Mouse (Mus musculus): ENCODE measurements around the gene Pklr. TPM values are rescaled to one million over a fixed set of nuclear protein-coding genes. Genes with fewer than 3 reads are reported as not detected.

The Pklr gene
- polyA plus RNA-seq (2015; fragmentation: Nextera tagmentation; extraction: Ambion mirVana): 2.3 and 5.5 TPM in 2 replicates

- Histone ChIP-seq H3K27ac (0 out of 2 replicates have a peak within 1 kb of the TSS, but pooled peaks have one; percentile 13), H3K27me3 (peaks cover 5% of the 10 kb centered on the region; the same call in 1 of the 2 replicates), H3K9ac (no peak within 1 kb of the TSS), H3K9me3 (replicated peaks) (no peaks in the 10 kb centered on the region), H3K4me1 (peaks cover 14% of the 10 kb centered on the region), H3K4me3 (replicated peaks) (no peak within 1 kb of the TSS), H3K4me2 (0 out of 2 replicates have a peak within 1 kb of the TSS, but pooled peaks have one; percentile 16), H3K36me3 (no peaks in the 10 kb centered on the region)
- 61% methylated on average over 3 of the region's 3 CpGs for WGBS
- ATAC-seq (replicated peaks; ENCODE audit: low FRiP score): no peak
These were observed at the start of gene Pklr for GRCm38 (mm10) chr3:89135958-89136357. TSS of gene Pklr (plus strand) at chr3:89136142.

- peak overlapping the region; percentile 22 for H3K4me3 ChIP-seq (replicated peaks)
- peak overlapping the region; percentile 70 for H3K27ac ChIP-seq
- H3K27me3 ChIP-seq: peaks cover 14% of the 10 kb centered on the region
- 0 out of 2 replicates have a peak overlapping the region, but pooled peaks have one; percentile 21 for H3K9ac ChIP-seq
- H3K9me3 ChIP-seq (replicated peaks): no peaks in the 10 kb centered on the region
- ATAC-seq (replicated peaks; ENCODE audit: low FRiP score): no peak
- H3K4me1 ChIP-seq: peaks cover 50% of the 10 kb centered on the region
- WGBS: 30% methylated on average over 21 of the region's 21 CpGs
- peaks cover 16% of the 10 kb centered on the region; the same call in 1 of the 2 replicates for H3K36me3 ChIP-seq
- peak overlapping the region; percentile 100 for H3K4me2 ChIP-seq
These were observed 48.4 kb upstream of the Pklr start for GRCm38 (mm10) chr3:89087338-89088110.

- Histone ChIP-seq H3K4me3 (replicated peaks) (peak overlapping the region; percentile 69), H3K27me3 (peaks cover 20% of the 10 kb centered on the region), H3K4me1 (peaks cover 58% of the 10 kb centered on the region), H3K9me3 (replicated peaks) (no peaks in the 10 kb centered on the region), H3K9ac (peak overlapping the region; percentile 68), H3K4me2 (peak overlapping the region; percentile 100), H3K27ac (no peak overlapping the region), H3K36me3 (peaks cover 14% of the 10 kb centered on the region; the same call in 1 of the 2 replicates)
- no peak for ATAC-seq (replicated peaks; ENCODE audit: low FRiP score)
- 42% methylated on average over 14 of the region's 14 CpGs for WGBS
These were observed 47.0 kb upstream of the Pklr start for GRCm38 (mm10) chr3:89088974-89089373.

DNA sequence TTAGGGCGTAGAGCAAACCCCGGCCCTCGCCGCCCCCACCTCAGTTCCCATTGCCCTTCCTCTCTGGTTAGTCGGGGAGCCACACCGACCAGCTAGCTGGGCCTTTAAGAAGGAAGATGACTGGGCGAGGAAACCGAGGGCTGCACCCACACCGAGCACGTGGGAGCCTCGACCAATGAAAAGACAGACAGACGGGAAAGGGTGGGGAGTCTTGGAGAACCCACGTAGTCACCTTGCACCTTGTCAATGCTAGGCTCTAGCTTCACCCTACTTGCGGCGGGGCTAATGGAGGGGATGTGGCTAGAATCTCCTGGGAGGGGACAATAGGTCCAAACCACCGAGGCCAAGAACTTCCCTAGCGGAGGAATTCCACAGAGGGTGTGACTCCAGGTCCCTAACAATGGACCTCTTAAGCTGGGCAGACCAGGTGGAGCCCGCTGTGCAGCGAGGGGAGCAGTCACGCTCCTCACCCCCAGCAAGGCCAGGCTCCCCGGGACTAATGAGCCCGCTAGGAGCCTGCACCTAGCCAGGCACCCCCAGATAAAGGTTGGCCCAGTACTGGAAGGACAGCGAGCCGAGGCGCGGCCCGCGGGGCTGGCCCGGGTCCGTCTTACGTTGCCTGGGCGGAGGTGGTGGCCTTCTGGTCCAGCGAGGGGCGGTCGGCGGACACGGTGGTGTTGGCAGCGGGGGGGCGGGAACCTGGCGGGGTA, 45.9 kb upstream of the Pklr start:
- Histone ChIP-seq H3K9ac (peak overlapping the region; percentile 68), H3K4me3 (replicated peaks) (peak overlapping the region; percentile 69), H3K27me3 (peaks cover 20% of the 10 kb centered on the region), H3K27ac (peak overlapping the region; percentile 90), H3K9me3 (replicated peaks) (no peaks in the 10 kb centered on the region), H3K4me1 (peaks cover 61% of the 10 kb centered on the region), H3K4me2 (peak overlapping the region; percentile 100), H3K36me3 (peaks cover 21% of the 10 kb centered on the region)
- ATAC-seq (replicated peaks; ENCODE audit: low FRiP score): peak; percentile 77
- WGBS: under 1% methylated on average over 40 of the region's 40 CpGs

- ATAC-seq (replicated peaks; ENCODE audit: low FRiP score): peak; percentile 73
- WGBS: under 1% methylated on average over 70 of the region's 74 CpGs
- Histone ChIP-seq H3K9ac (peak overlapping the region; percentile 68), H3K27me3 (peaks cover 20% of the 10 kb centered on the region), H3K4me1 (peaks cover 61% of the 10 kb centered on the region), H3K4me2 (peak overlapping the region; percentile 100), H3K36me3 (peaks cover 27% of the 10 kb centered on the region), H3K9me3 (replicated peaks) (no peaks in the 10 kb centered on the region), H3K4me3 (replicated peaks) (peak overlapping the region; percentile 69), H3K27ac (peak overlapping the region; percentile 90)
These were observed 45.0 kb upstream of the Pklr start for GRCm38 (mm10) chr3:89090694-89091655.

- peak overlapping the region; percentile 68; the same call in 1 of the 2 replicates for H3K9ac ChIP-seq
- peak overlapping the region; percentile 69 for H3K4me3 ChIP-seq (replicated peaks)
- peak overlapping the region; percentile 100 for H3K4me2 ChIP-seq
- H3K9me3 ChIP-seq (replicated peaks): no peaks in the 10 kb centered on the region
- H3K36me3 ChIP-seq: peaks cover 31% of the 10 kb centered on the region
- no peak for ATAC-seq (replicated peaks; ENCODE audit: low FRiP score)
- peaks cover 61% of the 10 kb centered on the region for H3K4me1 ChIP-seq
- H3K27ac ChIP-seq: no peak overlapping the region
- WGBS: 8% methylated on average over 20 of the region's 20 CpGs
- peaks cover 20% of the 10 kb centered on the region for H3K27me3 ChIP-seq
These were observed 44.0 kb upstream of the Pklr start for GRCm38 (mm10) chr3:89091811-89092508.

GRCm38 (mm10) chr3:89092509-89093090, 43.3 kb upstream of the Pklr start:
- peaks cover 20% of the 10 kb centered on the region for H3K27me3 ChIP-seq
- no peaks in the 10 kb centered on the region for H3K9me3 ChIP-seq (replicated peaks)
- WGBS: 20% methylated on average over 11 of the region's 11 CpGs
- H3K36me3 ChIP-seq: peaks cover 37% of the 10 kb centered on the region
- H3K9ac ChIP-seq: peak overlapping the region; percentile 11
- H3K27ac ChIP-seq: no peak overlapping the region
- no peak for ATAC-seq (replicated peaks; ENCODE audit: low FRiP score)
- peaks cover 58% of the 10 kb centered on the region for H3K4me1 ChIP-seq
- H3K4me2 ChIP-seq: peak overlapping the region; percentile 100
- H3K4me3 ChIP-seq (replicated peaks): peak overlapping the region; percentile 69

DNA sequence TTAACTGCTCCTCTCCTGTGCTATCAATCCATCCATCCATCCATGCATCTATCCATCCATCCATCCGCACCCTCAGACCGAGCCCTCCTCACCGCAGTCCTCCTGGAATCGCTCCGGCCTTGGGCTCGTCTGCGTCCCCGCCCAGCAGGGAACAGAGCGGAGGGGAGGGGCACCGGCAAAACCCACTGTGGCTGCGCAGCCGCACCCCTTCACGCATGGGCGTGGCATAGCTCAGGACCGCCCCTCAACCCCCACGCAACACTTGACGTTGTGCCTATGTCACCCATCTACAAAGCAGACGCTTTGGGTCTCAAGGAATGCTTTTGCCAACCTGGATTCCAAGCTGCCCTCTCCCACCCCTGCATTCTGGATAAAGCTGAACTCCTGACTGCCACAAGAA, 42.8 kb upstream of the Pklr start, which contains the start of gene Rusc1:
Rusc1 (minus strand) TSS at position 137 of the 400 bp plus-strand sequence.
- 0 out of 2 replicates have a peak within 1 kb of the TSS, but pooled peaks have one; percentile 2 for H3K27ac ChIP-seq
- peaks cover 52% of the 10 kb centered on the region for H3K4me1 ChIP-seq
- H3K36me3 ChIP-seq: peaks cover 42% of the 10 kb centered on the region
- ATAC-seq (replicated peaks; ENCODE audit: low FRiP score): no peak; the same call in 1 of the 2 replicates
- H3K27me3 ChIP-seq: peaks cover 20% of the 10 kb centered on the region
- H3K4me2 ChIP-seq: peak within 1 kb of the TSS; percentile 100
- no peaks in the 10 kb centered on the region for H3K9me3 ChIP-seq (replicated peaks)
- WGBS: 2% methylated on average over 18 of the region's 18 CpGs
- peak within 1 kb of the TSS; percentile 69 for H3K4me3 ChIP-seq (replicated peaks)
- H3K9ac ChIP-seq: peak within 1 kb of the TSS; percentile 11

DNA sequence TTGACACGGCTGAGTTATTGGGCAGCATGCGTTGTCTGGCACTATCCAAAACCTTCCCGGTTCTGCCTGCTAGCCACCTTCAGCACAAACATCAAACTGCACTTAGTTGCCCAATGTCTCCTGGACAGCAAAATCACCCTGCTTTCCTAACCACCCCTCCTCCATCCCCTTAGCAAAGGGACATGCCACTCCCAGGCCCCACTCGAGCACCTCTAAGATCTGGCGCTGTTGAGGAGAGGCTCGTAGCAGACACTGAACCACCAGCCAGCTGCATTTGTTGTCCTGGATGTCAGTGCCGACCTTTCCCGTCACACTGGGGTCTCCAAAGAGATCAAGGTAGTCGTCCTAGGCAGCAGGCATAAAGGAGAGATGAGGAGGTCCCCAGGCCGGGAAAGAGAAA, 41.9 kb upstream of the Pklr start:
- no peak overlapping the region for H3K9ac ChIP-seq
- H3K4me2 ChIP-seq: peak overlapping the region; percentile 100
- 77% methylated on average over 10 of the region's 10 CpGs for WGBS
- peaks cover 20% of the 10 kb centered on the region for H3K27me3 ChIP-seq
- no peak for ATAC-seq (replicated peaks; ENCODE audit: low FRiP score)
- no peaks in the 10 kb centered on the region for H3K9me3 ChIP-seq (replicated peaks)
- peaks cover 46% of the 10 kb centered on the region for H3K4me1 ChIP-seq
- no peak overlapping the region for H3K4me3 ChIP-seq (replicated peaks)
- H3K27ac ChIP-seq: 0 out of 2 replicates have a peak overlapping the region, but pooled peaks have one; percentile 2
- peaks cover 51% of the 10 kb centered on the region for H3K36me3 ChIP-seq

- Histone ChIP-seq H3K4me1 (peaks cover 32% of the 10 kb centered on the region), H3K9ac (peak within 1 kb of the TSS; percentile 64), H3K4me3 (replicated peaks) (peak within 1 kb of the TSS; percentile 76), H3K36me3 (peaks cover 41% of the 10 kb centered on the region), H3K9me3 (replicated peaks) (no peaks in the 10 kb centered on the region), H3K27me3 (no peaks in the 10 kb centered on the region), H3K27ac (peak within 1 kb of the TSS; percentile 59), H3K4me2 (peak within 1 kb of the TSS; percentile 84)
- no peak for ATAC-seq (replicated peaks; ENCODE audit: low FRiP score)
- 44% methylated on average over 7 of the region's 7 CpGs for WGBS
These were observed 35.1 kb upstream of the Pklr start, which contains the start of gene Gm43738 for GRCm38 (mm10) chr3:89100811-89101210. TSS of gene Gm43738 (minus strand) at chr3:89101099.
